Mouse (Mus musculus) cerebellum, postnatal 14 days (tissue): ENCODE results near the gene Kdm2b.

Experiments
- DNase-seq, 2 experiments: peaks; one replicate each; pipeline ENCODE4 v3.0.0; 2021; ENCODE audit warnings: mixed read lengths in 2 of 2

The Kdm2b gene

DNA sequence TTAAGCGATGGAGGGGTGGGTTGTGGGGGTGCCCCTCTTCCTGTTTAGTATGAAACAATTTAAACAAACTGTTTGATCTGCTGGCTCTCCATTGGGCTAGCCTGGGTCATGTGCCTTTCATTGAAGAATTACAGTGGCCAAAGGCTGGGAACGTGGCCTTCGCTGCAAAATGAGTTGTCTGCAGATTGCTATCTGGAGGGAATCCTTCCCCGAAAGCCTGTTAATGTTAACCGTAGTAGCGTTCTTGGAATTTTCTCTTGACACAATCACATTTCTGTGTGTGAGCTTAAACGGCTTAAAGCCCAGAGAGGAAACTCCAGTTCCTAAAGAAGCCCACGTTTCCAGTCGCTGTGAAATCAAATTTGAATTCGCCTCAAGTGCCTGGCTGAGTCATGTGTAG is 156.6 kb downstream of the Kdm2b start:
- DNase-seq: no peak

DNA sequence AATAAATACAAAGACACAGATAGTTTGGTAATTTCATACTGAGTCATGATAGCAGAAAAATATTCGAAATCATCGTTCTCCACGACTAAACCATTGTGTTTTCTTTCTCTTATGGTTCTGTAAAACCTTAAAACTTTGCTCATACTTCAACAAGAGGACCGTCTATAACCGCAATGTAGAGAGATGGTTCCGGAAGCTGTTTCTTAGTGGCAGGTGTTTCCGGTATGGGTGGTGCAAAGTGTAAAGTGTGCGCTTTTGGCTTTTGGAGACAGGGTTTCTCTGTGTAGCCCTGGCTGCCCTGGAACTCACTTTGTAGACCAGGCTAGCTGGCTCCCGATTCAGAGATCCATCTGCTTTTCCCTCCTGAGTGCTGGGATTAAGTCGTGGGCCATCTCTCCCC is 157.1 kb downstream of the Kdm2b start:
- no peak for DNase-seq

DNA sequence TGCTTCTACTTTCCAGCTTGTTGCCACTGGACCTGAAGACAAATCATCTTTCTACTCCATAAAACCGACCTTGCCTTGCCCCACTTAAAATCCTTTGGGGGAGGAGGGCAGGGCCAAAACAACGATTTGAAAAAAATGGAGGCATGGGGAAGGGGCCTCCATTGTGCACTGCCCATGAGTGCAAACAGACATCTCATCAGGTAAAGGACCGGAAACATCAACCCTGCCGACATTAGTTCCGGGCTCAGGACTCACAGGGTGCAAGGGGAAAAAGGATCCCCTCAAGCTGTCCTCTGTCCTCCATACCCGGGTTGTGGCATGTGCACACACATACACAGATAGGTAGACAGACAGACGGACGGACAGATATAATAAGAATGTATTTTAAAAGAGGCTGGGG is 164.5 kb downstream of the Kdm2b start:
- DNase-seq: no peak

DNA sequence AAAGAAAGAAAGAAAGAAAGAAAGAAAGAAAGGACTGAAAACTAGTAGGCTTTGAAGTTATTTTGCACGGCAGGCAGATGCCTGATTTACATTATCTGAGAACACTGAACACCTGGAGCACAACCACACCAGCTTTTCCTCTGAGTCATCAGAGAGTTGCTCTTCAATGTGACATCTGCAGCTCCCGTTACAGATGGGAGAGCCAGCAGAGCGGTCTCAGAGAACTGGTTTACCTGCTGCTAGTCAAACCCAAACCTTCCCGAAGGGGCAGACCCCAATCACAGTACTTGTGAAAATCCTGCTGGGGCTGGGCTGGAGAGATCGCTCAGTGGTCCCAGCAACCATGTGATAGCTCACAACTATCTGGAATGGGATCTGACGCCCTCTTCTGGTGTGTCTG is 165.2 kb downstream of the Kdm2b start:
- no peak for DNase-seq

DNA sequence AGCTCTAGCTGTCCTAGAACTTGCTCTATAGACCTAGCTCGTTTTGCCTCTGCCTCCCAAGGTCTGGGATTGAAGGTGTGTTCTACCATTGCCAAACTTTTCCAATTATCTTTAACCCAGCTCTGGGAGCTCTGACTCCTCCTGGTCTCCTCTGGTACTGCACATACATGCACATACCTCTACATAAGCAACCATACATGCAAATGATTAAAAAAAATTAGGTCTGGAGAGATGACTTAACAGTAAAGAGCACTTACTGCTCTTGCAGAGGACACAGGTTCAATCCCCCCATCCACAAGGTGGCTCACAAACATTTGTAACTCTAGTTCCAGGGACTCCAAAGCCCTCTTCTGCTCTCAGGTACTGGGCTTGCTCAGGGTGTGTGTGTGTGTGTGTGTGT is 165.6 kb downstream of the Kdm2b start:
- DNase-seq: no peak

DNA sequence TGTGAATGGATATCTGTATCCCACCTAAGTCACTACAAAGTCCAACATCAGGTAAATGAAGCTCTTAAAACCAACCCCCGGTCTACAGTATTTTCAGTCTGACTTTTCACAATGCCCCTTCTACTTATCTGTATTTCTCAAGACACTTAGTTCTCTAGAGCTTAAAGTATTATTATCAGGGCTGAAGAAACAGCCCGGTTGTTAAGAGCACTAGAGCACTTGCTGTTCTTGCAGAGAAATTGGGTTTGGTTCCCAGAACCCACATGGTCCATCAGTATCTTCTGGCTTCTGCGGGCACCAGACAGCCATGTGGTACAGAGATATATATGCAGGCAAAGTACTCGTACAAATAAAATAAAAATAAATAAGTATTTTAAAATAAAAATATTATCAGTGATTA is 167.2 kb downstream of the Kdm2b start:
- DNase-seq: no peak

DNA sequence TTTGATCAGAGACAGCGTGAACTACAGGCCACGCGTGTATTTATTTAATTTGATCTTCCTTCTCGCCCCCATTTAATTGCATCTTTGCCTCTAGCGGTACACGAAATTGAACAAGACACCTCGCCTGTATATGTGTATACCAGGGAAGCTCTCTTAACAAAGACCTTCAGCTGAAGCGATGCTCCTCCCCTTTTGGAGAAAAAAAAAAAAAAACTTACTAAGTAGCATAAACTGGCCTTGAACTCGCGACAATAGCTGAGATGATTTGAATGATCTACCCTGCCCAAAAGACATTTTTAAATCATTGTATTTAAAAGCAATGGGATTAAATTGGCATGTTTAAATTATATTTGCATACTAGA is 168.1 kb downstream of the Kdm2b start:
- DNase-seq: no peak

DNA sequence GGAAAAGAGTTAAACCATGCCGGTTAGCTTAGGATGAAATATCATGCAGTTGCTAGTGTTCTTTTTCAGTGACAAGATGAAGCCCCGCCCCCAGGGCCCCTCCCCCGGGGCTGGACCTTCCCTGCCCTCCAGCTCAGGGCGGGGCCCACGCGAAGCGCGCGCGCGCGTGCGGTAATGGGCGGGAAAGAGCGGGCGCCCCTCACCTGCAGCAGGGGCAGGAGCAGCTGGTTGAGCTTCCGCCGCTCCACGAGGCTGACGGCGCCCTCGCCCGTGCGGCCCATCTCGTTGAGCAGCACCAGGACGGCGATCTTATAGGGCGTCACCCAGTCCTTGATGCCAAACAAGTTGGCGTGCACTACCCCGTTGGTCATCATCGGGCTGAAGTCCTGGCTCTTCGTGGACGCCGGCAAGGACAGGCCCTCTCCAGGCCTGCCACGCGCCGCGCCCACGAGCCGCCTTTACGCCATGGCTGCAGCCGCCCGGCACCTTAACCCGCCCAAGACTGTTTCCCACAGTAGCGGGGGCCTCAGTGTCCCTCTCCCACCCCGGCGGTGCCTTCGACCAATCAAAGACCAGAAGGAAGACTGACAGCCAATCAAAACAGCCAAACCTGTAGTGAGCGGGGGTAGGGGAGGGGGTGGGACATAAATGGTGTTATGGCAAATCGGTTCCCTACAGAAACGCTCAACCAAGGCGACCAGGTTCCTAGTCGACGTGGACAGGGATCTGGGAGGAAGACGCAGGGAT is 168.7 kb downstream of the Kdm2b start, which contains the start of gene Anapc5:
Anapc5 (minus strand) TSS at position 563 of the 747 bp plus-strand sequence.
- peak; percentile 93 for DNase-seq
